Mouse (Mus musculus): Measurements from ENCODE around the gene Prss40. TPM values are rescaled to one million over a fixed set of nuclear protein-coding genes. Genes with fewer than 3 reads are reported as not detected.

Gene Prss40
- polyA plus RNA-seq, 1 experiment, result 78.8 TPM

- H3K36me3 ChIP-seq (ENCODE audit: control insufficient read depth, insufficient read depth, low read length), result no peaks in the 10 kb centered on the region
- TF ChIP-seq POLR2A (IDR thresholded peaks at IDR 0.05; ENCODE audit: control insufficient read depth, low read depth, low read length) (no peak), CTCF (IDR thresholded peaks at IDR 0.05; ENCODE audit: control insufficient read depth, insufficient read depth, insufficient replicate concordance, low read depth, low read length) (no peak)
- H3K4me3 ChIP-seq (ENCODE audit: control insufficient read depth, low read depth, low read length), result no peak overlapping the region
- peaks cover 25% of the 10 kb centered on the region for H3K4me1 ChIP-seq (ENCODE audit: control insufficient read depth, insufficient read depth, low read length)
- no peaks in the 10 kb centered on the region for H3K27me3 ChIP-seq (ENCODE audit: control insufficient read depth, insufficient read depth, low read length)
- H3K27ac ChIP-seq (ENCODE audit: control insufficient read depth, insufficient read depth, low read depth, low read length), result no peak overlapping the region
These were observed 21.5 kb upstream of the Prss40 start for GRCm38 (mm10) chr1:34582218-34582617.

- Histone ChIP-seq H3K4me3 (ENCODE audit: control insufficient read depth, low read depth, low read length) (peak overlapping the region; percentile 91), H3K36me3 (ENCODE audit: control insufficient read depth, insufficient read depth, low read length) (no peaks in the 10 kb centered on the region), H3K27me3 (ENCODE audit: control insufficient read depth, insufficient read depth, low read length) (no peaks in the 10 kb centered on the region), H3K27ac (ENCODE audit: control insufficient read depth, insufficient read depth, low read depth, low read length) (no peak overlapping the region), H3K4me1 (ENCODE audit: control insufficient read depth, insufficient read depth, low read length) (peaks cover 22% of the 10 kb centered on the region)
- TF ChIP-seq POLR2A (IDR thresholded peaks at IDR 0.05; ENCODE audit: control insufficient read depth, low read depth, low read length) (no peak), CTCF (IDR thresholded peaks at IDR 0.05; ENCODE audit: control insufficient read depth, insufficient read depth, insufficient replicate concordance, low read depth, low read length) (no peak)
These were observed 19.1 kb upstream of the Prss40 start for GRCm38 (mm10) chr1:34579782-34580356.

- Histone ChIP-seq H3K27ac (ENCODE audit: control insufficient read depth, insufficient read depth, low read depth, low read length) (peak within 1 kb of the TSS; percentile 79), H3K4me1 (ENCODE audit: control insufficient read depth, insufficient read depth, low read length) (peaks cover 22% of the 10 kb centered on the region), H3K4me3 (ENCODE audit: control insufficient read depth, low read depth, low read length) (peak within 1 kb of the TSS; percentile 91), H3K27me3 (ENCODE audit: control insufficient read depth, insufficient read depth, low read length) (no peaks in the 10 kb centered on the region), H3K36me3 (ENCODE audit: control insufficient read depth, insufficient read depth, low read length) (no peaks in the 10 kb centered on the region)
- no peak for TF ChIP-seq CTCF (IDR thresholded peaks at IDR 0.05; ENCODE audit: control insufficient read depth, insufficient read depth, insufficient replicate concordance, low read depth, low read length)
- TF ChIP-seq POLR2A (IDR thresholded peaks at IDR 0.05; ENCODE audit: control insufficient read depth, low read depth, low read length), result peak; percentile 69
These were observed 18.4 kb upstream of the Prss40 start, which contains the start of gene Amer3 for GRCm38 (mm10) chr1:34578851-34579781. Amer3 (plus strand) TSS chr1:34579657.

GRCm38 (mm10) chr1:34573221-34573620, 12.5 kb upstream of the Prss40 start:
- H3K4me3 ChIP-seq (ENCODE audit: control insufficient read depth, low read depth, low read length), result no peak overlapping the region
- no peak for TF ChIP-seq CTCF (IDR thresholded peaks at IDR 0.05; ENCODE audit: control insufficient read depth, insufficient read depth, insufficient replicate concordance, low read depth, low read length)
- no peak for TF ChIP-seq POLR2A (IDR thresholded peaks at IDR 0.05; ENCODE audit: control insufficient read depth, low read depth, low read length)
- H3K4me1 ChIP-seq (ENCODE audit: control insufficient read depth, insufficient read depth, low read length), result peaks cover 2% of the 10 kb centered on the region; the same call in 1 of the 2 replicates
- H3K27me3 ChIP-seq (ENCODE audit: control insufficient read depth, insufficient read depth, low read length), result no peaks in the 10 kb centered on the region
- H3K36me3 ChIP-seq (ENCODE audit: control insufficient read depth, insufficient read depth, low read length), result no peaks in the 10 kb centered on the region
- no peak overlapping the region for H3K27ac ChIP-seq (ENCODE audit: control insufficient read depth, insufficient read depth, low read depth, low read length)

GRCm38 (mm10) chr1:34571431-34571830, 10.7 kb upstream of the Prss40 start:
- H3K27me3 ChIP-seq (ENCODE audit: control insufficient read depth, insufficient read depth, low read length), result no peaks in the 10 kb centered on the region
- no peaks in the 10 kb centered on the region for H3K36me3 ChIP-seq (ENCODE audit: control insufficient read depth, insufficient read depth, low read length)
- H3K4me3 ChIP-seq (ENCODE audit: control insufficient read depth, low read depth, low read length), result no peak overlapping the region
- no peak overlapping the region for H3K27ac ChIP-seq (ENCODE audit: control insufficient read depth, insufficient read depth, low read depth, low read length)
- no peak for TF ChIP-seq CTCF (IDR thresholded peaks at IDR 0.05; ENCODE audit: control insufficient read depth, insufficient read depth, insufficient replicate concordance, low read depth, low read length)
- TF ChIP-seq POLR2A (IDR thresholded peaks at IDR 0.05; ENCODE audit: control insufficient read depth, low read depth, low read length), result no peak
- no peaks in the 10 kb centered on the region for H3K4me1 ChIP-seq (ENCODE audit: control insufficient read depth, insufficient read depth, low read length)

GRCm38 (mm10) chr1:34569876-34570275, 9.1 kb upstream of the Prss40 start:
- Histone ChIP-seq H3K4me1 (ENCODE audit: control insufficient read depth, insufficient read depth, low read length) (no peaks in the 10 kb centered on the region), H3K27ac (ENCODE audit: control insufficient read depth, insufficient read depth, low read depth, low read length) (no peak overlapping the region), H3K4me3 (ENCODE audit: control insufficient read depth, low read depth, low read length) (no peak overlapping the region), H3K36me3 (ENCODE audit: control insufficient read depth, insufficient read depth, low read length) (no peaks in the 10 kb centered on the region), H3K27me3 (ENCODE audit: control insufficient read depth, insufficient read depth, low read length) (no peaks in the 10 kb centered on the region)
- TF ChIP-seq CTCF (IDR thresholded peaks at IDR 0.05; ENCODE audit: control insufficient read depth, insufficient read depth, insufficient replicate concordance, low read depth, low read length), result no peak
- no peak for TF ChIP-seq POLR2A (IDR thresholded peaks at IDR 0.05; ENCODE audit: control insufficient read depth, low read depth, low read length)

- H3K4me1 ChIP-seq (ENCODE audit: control insufficient read depth, insufficient read depth, low read length), result no peaks in the 10 kb centered on the region
- H3K36me3 ChIP-seq (ENCODE audit: control insufficient read depth, insufficient read depth, low read length), result no peaks in the 10 kb centered on the region
- H3K27ac ChIP-seq (ENCODE audit: control insufficient read depth, insufficient read depth, low read depth, low read length), result no peak overlapping the region
- H3K4me3 ChIP-seq (ENCODE audit: control insufficient read depth, low read depth, low read length), result no peak overlapping the region
- TF ChIP-seq CTCF (IDR thresholded peaks at IDR 0.05; ENCODE audit: control insufficient read depth, insufficient read depth, insufficient replicate concordance, low read depth, low read length), result no peak
- no peak for TF ChIP-seq POLR2A (IDR thresholded peaks at IDR 0.05; ENCODE audit: control insufficient read depth, low read depth, low read length)
- no peaks in the 10 kb centered on the region for H3K27me3 ChIP-seq (ENCODE audit: control insufficient read depth, insufficient read depth, low read length)
These were observed 7.4 kb upstream of the Prss40 start for GRCm38 (mm10) chr1:34568120-34568519.

All from testis, adult 2 months (tissue).